Mouse (Mus musculus): ENCODE results near the gene Sgta.
A peak's percentile ranks its signal among the peaks of the same experiment; 100 is the strongest.
"Not testable (repeated sequence)": the region's sequence is repeated elsewhere in the genome, so short reads cannot be mapped to it uniquely, and the experiment has no call there.

Gene Sgta

DNA sequence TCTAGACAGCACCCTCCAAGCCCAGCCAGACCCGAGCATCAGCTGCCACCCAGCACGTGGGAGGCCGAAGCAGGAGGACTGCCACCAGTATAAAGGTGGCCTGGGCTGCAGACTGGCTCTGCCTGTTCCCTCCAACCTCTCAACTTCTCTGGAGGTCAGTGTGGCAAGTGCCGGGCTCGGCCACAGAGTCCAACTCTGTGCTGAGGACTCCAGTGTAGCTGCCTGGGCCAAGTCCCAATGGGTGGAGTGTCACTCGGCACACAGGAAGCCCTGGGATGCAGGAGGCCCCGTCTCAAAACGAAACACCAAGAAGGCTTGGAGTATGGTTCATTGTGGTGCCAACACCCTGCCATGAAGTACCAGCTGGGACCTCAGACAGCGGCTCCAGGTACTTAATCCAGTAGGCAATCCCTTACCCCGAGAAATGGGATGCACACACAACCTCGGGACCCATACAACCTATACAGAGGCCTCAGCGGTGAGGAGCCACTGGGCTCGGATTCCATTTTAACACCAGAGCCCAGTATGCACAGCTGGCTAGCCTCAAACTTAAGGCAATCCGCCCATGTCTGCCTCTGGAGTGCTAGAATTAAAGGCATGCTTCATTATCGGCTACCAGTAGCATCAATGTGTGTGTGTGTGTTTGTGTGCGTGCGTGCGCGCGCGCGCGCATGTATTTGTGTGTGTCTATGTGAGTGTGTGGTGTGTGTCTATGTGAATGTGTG lies 2.4 kb downstream of the Sgta start:
- DNase-seq: no peak

DNA sequence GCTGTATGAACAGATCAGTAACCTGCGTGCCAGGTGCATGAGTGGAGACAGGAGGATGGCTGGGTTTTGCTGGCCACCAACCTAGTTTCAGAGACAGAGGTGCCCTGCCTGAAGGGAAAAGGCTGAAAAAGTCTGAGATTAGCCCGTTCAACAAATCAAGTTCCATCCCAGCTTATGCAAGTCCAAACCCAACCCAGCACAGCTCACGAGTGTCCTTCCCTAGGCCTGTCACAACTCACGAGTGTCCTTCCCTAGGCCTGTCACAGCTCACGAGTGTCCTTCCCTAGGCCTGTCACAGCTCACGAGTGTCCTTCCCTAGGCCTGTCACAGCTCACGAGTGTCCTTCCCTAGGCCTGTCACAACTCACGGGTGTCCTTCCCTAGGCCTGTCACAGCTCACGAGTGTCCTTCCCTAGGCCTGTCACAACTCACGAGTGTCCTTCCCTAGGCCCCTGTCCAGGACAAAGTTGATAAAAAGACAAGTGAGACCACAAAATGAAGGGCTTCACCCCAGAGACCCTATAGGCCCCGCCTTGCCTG lies 4.1 kb downstream of the Sgta start:
- DNase-seq: not testable (repeated sequence)

DNA sequence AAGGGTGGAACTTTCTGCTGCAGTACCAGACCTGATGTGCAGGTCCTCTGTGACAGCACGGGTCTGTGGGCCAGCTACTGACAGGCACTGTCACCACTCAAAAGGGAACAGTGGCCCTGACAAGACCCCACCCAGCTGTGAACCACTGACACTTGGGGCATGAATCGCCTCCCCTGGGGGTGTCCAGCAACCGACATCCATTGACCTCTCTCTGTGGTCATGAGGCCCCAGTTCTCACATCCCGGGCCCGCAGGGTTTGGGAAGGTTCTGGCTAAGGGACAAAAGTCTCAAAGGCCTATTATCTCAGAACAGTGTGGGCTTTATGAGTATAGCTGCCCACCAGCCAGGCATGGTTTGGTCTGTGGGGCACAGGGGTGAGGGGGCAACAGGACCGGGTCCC lies 4.8 kb downstream of the Sgta start:
- DNase-seq: no peak

DNA sequence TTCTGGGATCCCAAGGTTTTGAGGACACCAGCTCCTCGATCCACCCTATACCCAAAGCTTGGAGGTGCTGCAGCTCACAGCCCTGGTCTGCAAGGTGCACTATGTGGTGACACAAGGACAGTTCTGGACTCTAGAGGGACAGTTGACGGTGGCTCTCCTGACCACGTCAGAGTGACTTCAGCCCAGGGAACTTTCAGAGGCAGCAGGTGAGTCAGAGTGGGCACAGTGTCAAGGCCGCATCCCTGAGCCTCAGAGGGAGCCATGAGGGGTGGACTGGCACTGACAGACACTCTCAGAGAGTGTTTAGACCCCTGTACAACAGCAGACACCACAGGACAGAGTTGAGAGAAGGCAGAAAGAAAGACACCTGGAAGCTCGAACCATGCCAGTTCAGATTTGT lies 7.4 kb downstream of the Sgta start:
- DNase-seq: no peak

DNA sequence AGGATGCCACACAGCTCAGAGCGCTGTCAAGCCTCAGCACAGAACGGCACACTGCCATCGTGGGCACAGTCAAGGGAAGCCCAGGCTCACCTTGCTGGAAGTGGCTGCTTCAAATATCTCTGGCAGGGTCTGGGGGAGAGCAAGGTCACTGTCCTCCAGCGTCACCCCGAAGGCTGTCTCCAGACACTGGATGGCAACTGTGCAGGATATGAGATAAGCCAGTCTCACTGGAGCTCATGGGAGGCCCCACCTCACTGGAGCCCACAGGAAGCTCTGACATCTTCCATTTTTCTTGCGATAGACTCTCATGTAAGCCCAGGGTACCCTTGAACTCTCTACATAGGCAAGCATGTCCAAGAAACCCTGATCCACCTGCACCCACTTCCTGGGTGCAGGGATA lies 8.8 kb downstream of the Sgta start:
- no peak for DNase-seq

DNA sequence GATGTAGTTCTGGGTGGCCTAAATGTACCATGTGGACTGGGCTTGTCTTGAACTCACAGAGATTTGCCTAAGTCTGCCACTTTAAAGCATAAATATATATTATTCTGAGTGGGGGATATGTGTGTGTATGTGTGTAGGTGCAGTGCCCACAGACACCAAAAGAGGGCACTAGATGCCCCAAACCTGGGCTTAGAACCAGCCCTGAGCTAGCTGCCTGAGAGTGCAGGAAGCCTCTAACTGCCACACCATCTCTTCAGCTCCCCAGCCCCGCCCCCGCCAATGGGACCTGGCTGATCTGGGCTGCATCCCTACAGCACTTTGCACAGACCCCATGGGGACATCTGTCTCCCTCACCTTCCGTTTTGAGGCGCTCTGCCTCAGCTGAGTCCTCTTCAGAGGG lies 9.3 kb downstream of the Sgta start:
- DNase-seq: no peak

DNA sequence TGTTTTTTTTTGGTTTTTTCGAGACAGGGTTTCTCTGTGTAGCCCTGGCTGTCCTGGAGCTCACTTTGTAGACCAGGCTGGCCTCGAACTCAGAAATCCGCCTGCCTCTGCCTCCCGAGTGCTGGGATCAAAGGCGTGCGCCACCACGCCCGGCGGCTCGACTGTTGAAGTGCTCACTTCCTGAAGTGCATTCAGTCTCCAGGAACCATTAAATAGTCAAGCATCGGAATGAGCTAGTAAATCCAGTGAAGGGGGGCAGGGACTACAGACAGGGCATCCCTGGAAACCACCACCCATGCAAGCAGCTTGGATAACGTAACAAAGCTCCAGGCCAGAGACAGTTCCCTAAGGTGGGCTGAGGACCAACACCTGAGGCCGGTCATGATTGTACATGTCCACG lies 14.7 kb downstream of the Sgta start:
- not testable (repeated sequence) for DNase-seq

DNA sequence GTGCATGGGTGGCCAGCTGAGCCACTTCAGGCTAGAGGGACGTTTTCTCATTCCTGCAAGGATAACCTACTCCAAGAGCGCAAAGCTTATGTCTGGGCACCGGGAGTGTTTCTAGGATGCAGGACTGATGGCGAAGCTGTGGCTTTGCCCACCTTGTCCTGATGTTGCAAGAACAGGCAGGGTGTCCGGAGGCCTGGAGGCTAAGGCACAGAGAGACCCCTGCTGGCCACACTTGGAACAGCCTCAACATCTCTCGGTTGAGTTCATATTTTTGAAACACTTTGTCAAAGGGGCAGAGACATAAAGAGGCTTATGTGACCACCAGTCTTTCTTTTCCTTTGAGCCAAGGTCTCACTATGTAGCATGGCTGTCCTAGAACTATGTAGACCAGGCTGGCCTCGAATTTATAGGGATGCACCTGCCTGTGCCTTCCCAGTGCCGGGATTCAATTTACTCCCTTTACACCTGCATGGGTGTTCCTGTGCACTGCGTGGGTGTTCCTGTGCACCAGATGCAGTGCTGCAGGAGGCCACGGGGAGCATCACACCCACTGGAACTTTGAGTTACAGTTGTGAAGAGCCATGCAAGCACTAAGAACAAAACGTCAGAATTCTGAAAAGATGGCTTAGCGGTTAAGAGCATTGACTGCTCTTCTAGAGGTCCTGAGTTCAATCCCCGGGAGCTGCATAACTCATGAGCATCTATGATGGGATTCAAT lies 18.4 kb downstream of the Sgta start:
- DNase-seq: peak; percentile 69

DNA sequence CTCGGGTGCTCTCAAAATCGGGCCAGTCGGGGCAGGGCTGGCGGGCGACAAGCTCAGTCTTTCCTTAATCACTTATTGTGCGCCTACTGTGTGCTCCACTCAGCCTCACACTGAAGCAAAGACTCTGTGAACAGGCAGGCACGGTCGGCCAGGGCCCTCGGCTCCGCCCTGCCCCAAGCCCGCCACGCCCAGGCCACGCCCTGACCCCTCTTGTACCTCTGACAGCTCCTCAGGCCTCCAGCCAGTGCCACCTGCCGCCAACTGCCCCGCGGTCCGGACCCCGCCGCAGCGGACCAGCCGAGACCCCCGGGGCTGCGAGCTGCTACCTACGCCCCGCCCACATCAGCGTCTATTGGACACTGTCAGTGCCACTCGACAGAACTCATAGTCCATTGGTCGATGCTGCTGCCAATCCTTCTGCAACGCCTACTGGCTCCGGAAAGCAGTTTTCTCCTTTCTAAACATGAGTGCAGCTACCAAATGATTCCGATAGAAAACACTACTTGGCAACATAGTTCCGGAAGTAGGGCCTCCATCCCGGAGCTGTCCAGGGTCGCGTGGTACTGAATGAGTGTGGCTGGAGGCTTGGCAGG lies 22.9 kb downstream of the Sgta start, which contains the start of gene Slc39a3:
Gene Slc39a3 (minus strand): TSS at position 439 of the 593 bp plus-strand sequence.
- DNase-seq: peak; percentile 99

DNA sequence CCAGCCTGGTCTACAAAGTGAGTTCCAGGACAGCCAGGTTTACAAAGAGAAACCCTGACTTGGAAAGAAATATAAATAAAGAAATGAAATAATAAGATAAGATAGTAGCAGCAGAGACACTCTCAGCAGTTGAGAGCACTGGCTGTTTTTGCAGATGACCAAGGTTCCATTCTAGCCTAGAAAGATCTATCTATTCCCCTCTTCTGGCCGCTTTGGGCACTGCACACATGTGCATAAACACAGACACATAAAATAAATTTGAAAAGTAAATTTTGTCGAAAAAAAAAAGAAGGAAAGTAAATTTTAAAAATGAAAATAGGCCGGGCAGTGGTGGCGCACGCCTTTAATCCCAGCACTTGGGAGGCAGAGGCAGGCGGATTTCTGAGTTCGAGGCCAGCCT lies 23.7 kb downstream of the Sgta start:
- no peak for DNase-seq

DNA sequence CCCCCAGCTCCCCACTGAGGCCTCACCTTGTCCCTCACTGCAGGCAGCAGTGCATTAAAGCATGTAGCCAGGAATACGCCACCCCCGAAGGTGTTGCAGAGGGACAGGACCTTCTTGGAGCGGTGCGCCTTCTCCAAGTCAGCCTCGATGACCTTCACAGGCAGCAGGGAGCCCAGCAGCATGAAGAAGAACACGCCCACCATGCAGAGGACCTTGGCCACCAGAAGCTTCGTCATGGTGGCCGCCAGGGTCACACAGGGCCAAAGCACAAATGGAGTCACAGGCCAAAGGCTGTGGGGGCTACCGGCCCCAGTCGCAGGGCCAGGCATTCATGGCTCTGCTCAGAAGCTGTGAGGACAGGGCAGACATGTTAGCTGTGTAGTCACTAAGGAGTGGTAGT lies 26.4 kb downstream of the Sgta start:
- no peak for DNase-seq

DNA sequence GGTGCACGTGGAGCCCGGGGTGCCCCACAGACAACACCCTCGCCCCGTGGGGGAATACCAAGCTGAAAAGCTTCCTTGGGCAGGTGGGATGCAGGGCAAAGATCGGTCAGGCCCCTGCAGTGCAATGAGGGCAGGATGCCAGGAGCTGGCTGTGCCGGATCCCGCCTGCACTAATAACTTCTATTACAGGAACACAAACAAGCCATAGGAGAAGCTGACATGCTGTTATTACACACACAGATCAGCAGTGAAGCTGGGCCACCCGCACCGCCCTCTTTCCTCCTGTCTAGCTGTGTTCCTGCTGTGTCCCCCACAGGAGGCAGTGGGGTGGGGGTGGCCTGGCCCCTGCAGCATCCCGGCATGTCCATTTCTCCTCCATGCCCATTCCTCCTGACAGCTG lies 30.9 kb downstream of the Sgta start:
- DNase-seq: no peak

DNA sequence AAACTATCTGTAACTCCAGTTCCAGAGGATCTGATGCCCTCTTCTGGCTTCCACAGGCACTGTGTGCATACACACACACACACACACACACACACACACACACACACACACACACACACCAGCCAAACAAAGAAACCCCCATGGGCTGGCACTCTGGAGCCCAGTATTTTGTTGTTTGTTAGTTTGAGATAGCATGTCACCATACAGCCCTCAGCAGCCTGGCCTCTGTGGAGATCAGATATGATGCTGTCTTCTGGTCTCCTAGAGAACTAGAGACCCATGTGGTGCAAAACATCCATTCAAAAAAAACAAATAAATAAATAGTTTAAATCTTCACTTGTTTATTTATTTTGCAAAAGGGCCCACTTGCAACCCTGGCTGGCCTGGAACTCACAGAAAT lies 31.8 kb downstream of the Sgta start:
- no peak for DNase-seq

DNA sequence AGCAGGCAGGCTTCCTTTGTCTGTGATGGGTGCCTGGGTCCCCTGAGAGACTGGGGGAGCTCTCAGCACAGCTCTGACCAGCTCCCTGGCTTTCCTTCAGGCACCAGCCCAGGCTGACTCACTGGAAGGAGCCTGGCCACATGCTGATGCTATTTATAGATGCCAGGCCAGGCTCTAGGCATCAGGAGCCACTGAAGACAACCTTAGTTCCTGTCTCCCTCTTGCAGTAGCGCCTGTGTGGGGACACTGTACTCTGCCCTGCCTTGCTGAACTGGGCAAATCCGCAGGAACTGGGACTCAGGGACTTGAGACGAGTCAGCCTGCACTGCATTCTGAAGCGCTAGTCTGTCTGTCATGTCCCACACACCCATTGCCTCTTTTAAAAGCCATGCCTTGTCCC lies 32.6 kb downstream of the Sgta start:
- no peak for DNase-seq

DNA sequence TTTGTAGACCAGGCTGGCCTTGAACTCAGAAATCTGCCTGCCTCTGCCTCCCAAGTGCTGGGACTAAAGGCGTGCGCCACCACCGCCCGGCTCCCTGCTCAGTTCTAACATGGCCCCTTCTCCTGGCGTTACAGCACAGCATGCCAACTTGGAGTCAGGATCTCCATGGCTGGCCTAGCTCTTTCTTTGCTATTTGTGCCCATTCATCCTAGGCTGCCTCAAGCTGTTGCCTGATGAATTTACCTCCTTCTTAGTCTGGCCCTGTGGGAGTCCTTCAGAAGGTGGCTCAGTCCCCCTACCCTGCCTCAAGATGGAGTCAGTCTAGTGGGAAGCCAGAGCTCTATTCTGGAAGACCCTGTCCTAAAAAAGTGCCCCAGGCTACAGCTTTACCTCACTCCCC lies 33.1 kb downstream of the Sgta start:
- DNase-seq: no peak

DNA sequence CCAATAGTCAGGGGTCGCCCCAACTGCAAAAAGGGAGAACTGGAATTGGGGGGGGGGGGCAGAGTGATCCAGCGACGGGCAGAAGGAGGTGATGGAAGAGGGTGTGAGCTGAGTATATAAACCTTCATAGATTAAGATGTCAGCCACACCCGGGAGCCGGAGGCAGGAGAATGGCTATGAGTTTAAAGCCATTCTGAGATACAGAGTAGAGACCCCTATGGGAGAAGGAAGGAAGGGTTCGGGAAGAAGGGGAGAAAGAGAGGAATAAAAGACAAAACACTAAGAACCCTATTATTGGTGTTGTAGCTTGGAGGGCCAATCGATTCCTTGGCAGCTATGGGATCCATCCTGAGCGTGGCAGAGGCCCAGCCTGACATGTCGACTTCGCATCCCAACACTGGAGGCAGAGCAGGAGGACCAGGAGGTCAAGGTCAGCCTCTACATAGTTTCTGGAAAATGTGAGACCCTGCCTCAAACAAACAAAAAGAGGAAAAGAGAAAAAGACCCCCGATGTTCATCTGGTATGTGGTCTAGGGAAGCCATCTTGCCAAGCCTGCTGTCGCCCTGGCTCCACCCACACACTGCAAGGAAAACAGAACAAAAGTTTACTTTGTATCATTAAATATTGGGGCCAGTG lies 34.2 kb downstream of the Sgta start, which contains the start of gene Diras1:
Gene Diras1 (minus strand): TSS at position 24 of the 637 bp plus-strand sequence.
- no peak for DNase-seq

DNA sequence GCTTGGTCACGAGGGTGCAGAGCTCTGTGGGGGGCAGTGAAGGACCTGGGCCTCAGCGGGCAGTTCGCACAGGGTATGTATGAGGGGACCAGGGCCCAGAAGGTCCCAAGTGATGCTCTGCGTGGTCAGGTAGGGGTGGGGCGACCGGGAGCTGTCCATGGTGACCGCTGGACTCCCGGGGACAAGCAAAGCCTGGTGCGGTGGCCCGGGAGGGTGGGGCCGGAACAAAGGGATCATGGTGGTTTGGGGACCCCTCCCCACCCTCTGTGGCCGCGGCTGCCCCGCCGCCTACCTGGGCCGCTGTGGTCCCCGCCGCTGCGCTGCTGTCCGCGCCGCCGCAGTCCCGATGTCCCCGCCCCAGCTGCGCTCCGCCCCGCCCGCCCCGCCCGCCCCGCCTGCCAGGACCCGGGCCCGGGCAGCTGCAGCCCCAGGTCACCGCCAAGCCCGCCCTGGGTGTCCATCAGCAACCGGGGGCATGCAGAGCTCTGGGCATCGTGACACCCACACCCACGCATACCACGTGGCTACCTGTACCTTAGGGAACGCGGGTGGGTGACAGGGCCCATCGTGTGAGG lies 34.8 kb downstream of the Sgta start:
- DNase-seq: no peak

DNA sequence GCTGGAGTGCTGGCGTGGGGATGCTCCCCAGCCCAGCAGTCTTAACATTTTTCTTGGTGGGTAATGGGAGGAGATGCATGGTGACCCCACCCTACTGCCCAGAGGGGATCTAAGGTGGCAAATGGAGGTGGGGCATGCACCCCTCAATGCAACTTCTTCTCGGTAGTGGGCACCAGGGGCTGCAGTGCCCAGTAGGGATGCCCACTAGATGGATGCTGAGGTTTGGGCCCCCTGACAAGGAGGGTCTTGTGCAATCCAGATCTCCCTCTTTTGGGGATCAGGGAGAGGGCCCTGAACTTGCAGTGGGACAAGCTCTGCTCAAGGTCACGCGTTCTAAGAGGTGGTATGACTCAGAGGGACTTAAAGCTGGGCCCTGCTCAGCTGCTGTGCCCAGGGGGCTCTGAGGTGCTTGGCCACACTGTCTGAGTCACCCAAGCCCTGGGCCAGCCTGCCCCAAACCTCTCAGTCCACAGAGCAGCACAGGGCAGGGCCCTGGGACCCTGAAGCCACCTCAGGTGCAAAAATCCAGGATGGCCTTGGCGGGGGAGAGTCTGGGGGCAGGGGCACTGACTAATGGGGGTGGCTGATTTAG lies 35.5 kb downstream of the Sgta start:
- DNase-seq: no peak

DNA sequence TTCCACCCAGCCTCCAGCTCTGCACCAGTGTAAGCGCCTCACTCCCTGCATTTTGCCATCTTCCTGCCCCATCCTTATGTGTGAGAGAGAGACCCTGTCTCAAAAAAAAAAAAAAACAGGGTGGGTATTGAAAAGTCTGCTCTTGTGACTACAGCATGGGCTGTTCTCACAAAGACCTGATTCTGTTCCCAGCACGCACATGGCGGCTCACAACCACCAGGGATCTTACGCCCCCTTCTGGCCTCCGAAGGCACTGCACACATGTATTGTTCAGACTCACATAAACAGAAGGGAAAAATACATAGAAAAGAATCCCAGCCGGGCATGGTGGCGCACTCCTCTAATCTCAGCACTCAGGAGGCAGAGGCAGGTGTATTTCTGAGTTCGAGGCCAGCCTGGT lies 37.2 kb downstream of the Sgta start:
- no peak for DNase-seq

DNA sequence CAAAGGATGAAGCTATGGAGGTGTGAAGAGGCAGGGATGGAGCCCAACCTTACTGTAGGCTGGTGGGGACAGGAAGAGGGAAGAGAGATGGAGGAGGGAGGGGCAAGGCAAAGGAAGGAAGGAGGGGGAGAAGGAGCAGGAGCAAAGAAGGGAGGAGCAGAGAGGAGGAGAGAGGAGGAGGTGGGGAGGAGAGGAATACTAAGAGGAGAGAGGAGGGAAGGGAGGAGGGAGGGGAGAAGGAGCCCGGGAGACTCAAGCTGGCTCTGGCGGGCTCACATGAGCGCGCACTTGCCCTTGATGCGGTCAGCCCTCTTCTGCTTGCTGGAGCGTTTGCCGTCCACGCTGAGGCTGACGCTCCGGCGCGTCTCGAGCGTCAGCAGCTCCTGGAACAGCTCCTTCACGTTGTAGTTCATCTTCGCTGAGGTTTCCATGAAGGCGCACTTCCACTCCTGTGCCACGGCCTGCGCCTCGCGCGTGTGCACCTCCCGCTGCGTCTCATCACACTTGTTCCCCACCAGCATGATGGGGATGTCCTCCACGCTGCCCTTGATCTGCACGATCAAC lies 38.4 kb downstream of the Sgta start:
- DNase-seq: no peak

DNA sequence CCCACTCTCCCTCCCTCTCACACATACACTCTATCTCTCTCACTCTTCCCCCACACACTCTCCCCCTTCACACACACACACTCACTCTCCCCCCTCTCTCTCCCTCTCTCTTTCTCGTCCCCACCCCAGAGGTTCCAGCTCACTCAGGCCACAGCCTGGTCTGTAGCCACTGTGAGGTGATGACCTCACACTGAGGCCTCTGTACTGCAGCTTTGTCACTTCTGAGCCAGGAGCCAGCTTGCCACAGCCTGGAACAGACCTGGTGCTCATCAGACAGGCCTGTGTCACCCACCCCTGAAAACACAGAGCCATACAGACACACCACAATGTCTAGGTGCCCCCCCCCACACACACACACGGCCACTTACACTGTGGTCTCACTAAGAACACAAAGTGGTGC lies 39.8 kb downstream of the Sgta start:
- no peak for DNase-seq

DNA sequence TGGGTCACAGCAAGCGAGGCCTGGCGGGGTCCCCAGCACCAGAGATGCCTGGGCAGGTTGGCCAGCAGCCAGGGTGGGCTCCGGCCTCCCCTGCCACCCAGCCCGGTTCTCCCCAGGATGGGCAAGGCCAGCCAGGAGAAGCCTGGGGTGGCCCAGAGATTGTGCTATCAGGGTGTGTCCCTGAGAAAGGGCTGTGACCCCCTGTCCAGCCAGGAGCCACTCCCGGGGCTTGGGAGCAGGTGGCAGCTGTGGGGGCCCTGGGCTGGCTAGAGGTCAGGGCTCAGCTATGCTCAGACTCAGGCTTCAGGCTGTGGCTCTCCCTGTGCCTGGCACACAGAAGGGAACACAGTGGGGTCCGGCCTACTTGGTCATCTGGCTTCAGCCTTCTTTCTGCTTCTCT lies 40.3 kb downstream of the Sgta start:
- DNase-seq: no peak
